Mouse (Mus musculus): Measurements from ENCODE around the gene Nr2c2ap.

DNA sequence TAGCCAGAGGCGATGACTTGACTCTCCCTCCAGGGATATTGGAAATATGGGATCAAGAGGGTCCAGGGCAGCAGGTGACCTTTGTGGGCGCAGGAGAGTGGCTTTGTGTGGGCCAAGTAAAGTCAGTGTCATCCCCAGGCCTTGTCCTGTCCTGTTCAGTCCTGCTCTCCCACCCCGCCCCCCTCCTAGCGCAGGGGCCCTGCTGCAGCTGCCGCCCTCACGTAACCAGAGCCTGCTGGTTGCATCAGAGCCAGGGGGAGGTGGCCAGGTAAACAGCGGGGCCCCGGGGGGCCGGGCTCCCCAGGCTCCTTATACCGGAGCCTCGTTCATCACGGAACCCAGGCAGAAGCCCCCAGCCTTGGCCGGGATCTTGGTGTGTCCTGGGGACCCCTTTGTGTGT, 19.0 kb downstream of the Nr2c2ap start:
- no peak for TF ChIP-seq TAL1 (IDR thresholded peaks at IDR 0.05; ENCODE audit: low read length)
- no peak for TF ChIP-seq GATA1 (IDR thresholded peaks at IDR 0.05; ENCODE audit: low read length)

Data from erythroblast, embryonic 14.5 days (primary cell).